Mouse (Mus musculus) heart, adult 2 months (tissue): ENCODE data around the gene Snrpg. TPM values are rescaled to one million over a fixed set of nuclear protein-coding genes. Genes with fewer than 3 reads are reported as not detected.

Experiments used
- DNase-seq, 2 experiments: peaks; one replicate each; pipeline ENCODE4 v3.0.0; 2021
- H3K27ac ChIP-seq: fragments of 200-600 bp; 2 replicates; pipeline ENCODE4 v1.8.1; 2022
- H3K27me3 ChIP-seq: fragments of 200-500 bp; 2 replicates; pipeline ENCODE4 v1.6.1; 2012; ENCODE audit warnings: mild to moderate bottlenecking, low read length, inconsistent platforms, mixed read lengths; ENCODE audit not compliant: control insufficient read depth, insufficient read depth
- H3K36me3 ChIP-seq: fragments of 200-500 bp; 2 replicates; pipeline ENCODE4 v1.6.1; 2012; ENCODE audit warnings: low read length, inconsistent platforms; ENCODE audit not compliant: control insufficient read depth, insufficient read depth
- H3K4me1 ChIP-seq: fragments of 200-500 bp; 2 replicates; pipeline ENCODE4 v1.6.1; 2011; ENCODE audit warnings: low read length; ENCODE audit not compliant: control insufficient read depth, insufficient read depth
- H3K4me3 ChIP-seq: fragments of 200-600 bp; 2 replicates; pipeline ENCODE4 v1.8.1; 2022
- H3K79me2 ChIP-seq: fragments of 200-500 bp; replicated peaks from 2 replicates; pipeline ENCODE4 v1.6.1; 2012; ENCODE audit warnings: mild to moderate bottlenecking, inconsistent platforms, low read length, moderate library complexity, mixed read lengths; ENCODE audit not compliant: control insufficient read depth, insufficient read depth
- H3K9ac ChIP-seq: fragments of 200-500 bp; 2 replicates; pipeline ENCODE4 v1.6.1; 2012; ENCODE audit warnings: low read depth, mild to moderate bottlenecking, control low read depth, inconsistent platforms, low read length, mixed read lengths
- CTCF ChIP-seq: fragments of 200-600 bp; IDR thresholded peaks from 2 replicates; pipeline ENCODE4 v1.8.1; 2022; ENCODE audit warnings: antibody characterized with exemption, mild to moderate bottlenecking, moderate library complexity
- EP300 ChIP-seq: fragments of 200-500 bp; IDR thresholded peaks from 2 replicates; pipeline ENCODE4 v1.6.1; 2011; ENCODE audit warnings: low read depth, low read length, control low read depth; ENCODE audit not compliant: insufficient read depth
- POLR2A ChIP-seq: fragments of 200-500 bp; IDR thresholded peaks from 2 replicates; pipeline ENCODE4 v1.6.1; 2011; ENCODE audit warnings: mild to moderate bottlenecking, low read depth, low read length, control low read depth; ENCODE audit not compliant: insufficient read depth
- WGBS: fragments of 180-500 bp; shearing (Covaris S2); methylation state at CpG from one replicate; pipeline ENCODE4 v1.1.7; 2018; 5-methylcytosine and 5-hydroxymethylcytosine counted together
- intact Hi-C: fragments of 180-260 bp; cut with DNase I; formaldehyde crosslinking; loops from one replicate; pipeline ENCODE4 v1.15.1; 2025
- polyA plus RNA-seq: library from polyadenylated mRNA; depleted of rRNA; stranded (reverse); fragments of >200 nt; gene quantifications from 2 replicates; pipeline ENCODE4 v1.2.3, GENCODE M21; 2012
- total RNA-seq, 2 experiments: library from RNA; stranded (reverse); gene quantifications; 2 replicates each; pipeline ENCODE4 v1.2.3; 2021

Snrpg gene
- total and polyA plus RNA-seq, 3 experiments: 22.7 to 42.0 (median 41.9) TPM

DNA sequence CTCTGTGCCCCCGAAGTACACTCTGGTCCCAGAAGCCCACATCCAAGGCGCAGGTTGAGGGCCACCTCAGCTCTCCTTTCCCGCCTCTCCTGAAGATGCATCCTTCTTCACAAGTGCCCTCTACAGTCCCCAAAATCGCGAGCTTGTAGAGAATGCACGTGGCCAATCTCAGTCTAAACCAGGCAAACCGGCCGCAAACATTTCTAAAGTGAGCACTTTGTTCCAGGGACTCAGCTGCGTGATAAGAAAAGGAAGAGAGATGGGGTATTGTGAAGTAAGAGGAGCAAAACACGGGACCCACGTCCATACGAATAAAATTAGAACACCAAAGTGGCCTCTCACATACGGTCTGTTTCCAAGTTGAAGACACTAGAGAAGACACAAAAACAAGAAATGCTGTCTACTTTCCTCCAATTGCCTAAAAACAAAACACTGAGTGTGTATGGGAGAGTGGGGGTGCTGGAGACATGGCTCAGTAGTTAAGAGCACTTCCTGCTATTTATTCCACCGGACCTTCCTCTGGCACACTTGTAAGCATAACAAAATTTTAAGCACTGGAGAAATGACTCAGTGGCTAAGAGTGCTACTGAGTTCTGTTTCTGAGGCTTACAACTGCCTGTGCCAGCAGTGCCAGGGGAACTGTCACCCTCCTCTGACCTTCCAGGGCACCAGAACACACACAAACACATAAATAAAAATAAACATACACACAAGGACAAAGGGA is 26.3 kb downstream of the Snrpg start:
- intact Hi-C loops: loop anchor here (2.0 kb wide), 1 partner anchor 27 kb away; the partner anchor contains the start of gene Snrpg
- peaks cover 6% of the 10 kb centered on the region; the same call in 1 of the 2 replicates for H3K4me1 ChIP-seq
- peak overlapping the region; percentile 60 for H3K9ac ChIP-seq
- no peaks in the 10 kb centered on the region; the same call in 1 of the 2 replicates for H3K36me3 ChIP-seq
- TF ChIP-seq EP300 (no peak), CTCF (no peak), POLR2A (no peak; the same call in 1 of the 2 replicates)
- peak overlapping the region; percentile 70 for H3K27ac ChIP-seq
- H3K79me2 ChIP-seq: no peaks in the 10 kb centered on the region
- H3K4me3 ChIP-seq: peak overlapping the region; percentile 63
- under 1% methylated on average over 14 of the region's 14 CpGs for WGBS
- no peaks in the 10 kb centered on the region for H3K27me3 ChIP-seq
- DNase-seq: no peak

DNA sequence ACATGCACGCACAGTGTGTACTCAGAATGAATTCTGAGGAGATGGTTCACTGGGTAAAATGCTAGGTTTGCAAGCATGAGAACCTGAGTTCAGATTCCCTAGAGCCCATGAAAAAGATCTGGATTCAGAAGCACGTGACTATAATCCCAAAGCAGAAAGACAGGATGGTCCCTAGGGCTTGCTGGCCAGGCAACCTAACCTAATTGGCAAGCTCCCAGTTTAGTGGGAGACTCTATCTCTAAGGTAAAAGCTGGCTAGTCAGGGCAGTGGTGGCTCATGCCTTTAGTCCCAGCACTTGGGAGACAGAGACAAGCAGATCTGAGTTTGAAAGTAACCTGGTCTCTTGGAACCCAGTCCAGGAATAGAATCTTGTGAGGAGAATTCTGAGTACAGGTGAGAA is 27.9 kb downstream of the Snrpg start:
- H3K36me3 ChIP-seq: no peaks in the 10 kb centered on the region; the same call in 1 of the 2 replicates
- H3K27me3 ChIP-seq: no peaks in the 10 kb centered on the region
- peaks cover 6% of the 10 kb centered on the region; the same call in 1 of the 2 replicates for H3K4me1 ChIP-seq
- no peaks in the 10 kb centered on the region for H3K79me2 ChIP-seq
- DNase-seq: no peak
- H3K27ac ChIP-seq: no peak overlapping the region
- WGBS: 70% methylated on average over 2 of the region's 2 CpGs
- no peak overlapping the region for H3K9ac ChIP-seq
- no peak for TF ChIP-seq EP300
- no peak for TF ChIP-seq CTCF
- TF ChIP-seq POLR2A: no peak
- no peak overlapping the region for H3K4me3 ChIP-seq
- intact Hi-C loops: no loop called here

DNA sequence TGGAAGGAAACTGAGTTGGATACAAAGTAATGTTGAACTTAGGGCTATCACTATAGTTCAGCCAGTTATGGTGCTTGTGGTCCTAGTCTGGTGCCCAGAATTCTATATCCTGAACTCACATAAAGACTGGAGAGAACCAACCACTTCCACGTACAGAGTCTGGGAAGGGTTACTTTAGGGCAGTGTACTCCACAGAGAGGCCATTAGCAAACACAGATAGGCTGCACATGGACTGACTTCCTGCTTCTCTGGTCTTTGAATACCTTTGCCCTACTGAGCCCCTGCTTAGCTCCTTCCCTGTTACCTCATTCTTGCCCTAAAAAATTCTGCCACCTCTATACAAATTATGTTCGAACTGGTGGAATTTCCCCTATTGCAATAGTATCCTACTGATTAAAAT is 28.9 kb downstream of the Snrpg start:
- Histone ChIP-seq H3K4me1 (peaks cover 4% of the 10 kb centered on the region; the same call in 1 of the 2 replicates), H3K36me3 (no peaks in the 10 kb centered on the region; the same call in 1 of the 2 replicates), H3K27me3 (no peaks in the 10 kb centered on the region), H3K27ac (no peak overlapping the region), H3K4me3 (no peak overlapping the region), H3K79me2 (no peaks in the 10 kb centered on the region), H3K9ac (no peak overlapping the region)
- WGBS: 60% methylated on average over 2 of the region's 2 CpGs
- no peak for DNase-seq
- intact Hi-C loops: loop anchor here (5.0 kb wide), 2 partner anchors 258 to 273 kb away; no protein-coding TSS in a partner anchor
- no peak for TF ChIP-seq EP300
- no peak for TF ChIP-seq CTCF
- TF ChIP-seq POLR2A: no peak

DNA sequence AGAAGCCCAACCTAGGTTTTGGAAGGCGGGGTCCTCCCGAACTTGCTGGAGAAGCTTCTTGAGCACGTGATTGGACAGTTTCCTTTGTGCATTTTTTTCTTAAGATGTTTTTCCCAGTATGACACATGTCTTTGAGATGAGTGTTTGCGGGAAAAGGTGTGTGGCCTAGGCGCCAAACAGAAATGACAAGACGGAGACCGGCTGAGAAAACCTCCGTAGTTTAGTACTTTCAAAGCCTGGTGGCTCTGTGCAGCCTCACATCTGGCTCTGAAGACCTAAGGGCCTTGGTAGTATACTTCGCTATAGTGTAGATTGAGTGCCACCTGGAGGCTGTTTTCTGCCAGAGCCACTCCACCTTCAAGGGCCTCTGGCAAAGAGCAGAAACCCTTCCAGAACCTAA is 29.9 kb downstream of the Snrpg start:
- Histone ChIP-seq H3K36me3 (peaks cover 5% of the 10 kb centered on the region), H3K27ac (no peak overlapping the region; the same call in 1 of the 2 replicates), H3K4me1 (peaks cover 7% of the 10 kb centered on the region), H3K27me3 (no peaks in the 10 kb centered on the region), H3K9ac (no peak overlapping the region), H3K79me2 (no peaks in the 10 kb centered on the region), H3K4me3 (peak overlapping the region; percentile 23; the same call in 1 of the 2 replicates)
- intact Hi-C loops: loop anchor here (1.0 to 5.0 kb wide), 3 partner anchors 36 to 274 kb away; partner anchors contain the start of gene Fam136a
- peak; percentile 73 to 78 for DNase-seq
- TF ChIP-seq EP300: peak; percentile 67; the same call in 1 of the 2 replicates
- TF ChIP-seq POLR2A: no peak
- peak; percentile 90 for TF ChIP-seq CTCF
- WGBS: 3% methylated on average over 9 of the region's 9 CpGs

DNA sequence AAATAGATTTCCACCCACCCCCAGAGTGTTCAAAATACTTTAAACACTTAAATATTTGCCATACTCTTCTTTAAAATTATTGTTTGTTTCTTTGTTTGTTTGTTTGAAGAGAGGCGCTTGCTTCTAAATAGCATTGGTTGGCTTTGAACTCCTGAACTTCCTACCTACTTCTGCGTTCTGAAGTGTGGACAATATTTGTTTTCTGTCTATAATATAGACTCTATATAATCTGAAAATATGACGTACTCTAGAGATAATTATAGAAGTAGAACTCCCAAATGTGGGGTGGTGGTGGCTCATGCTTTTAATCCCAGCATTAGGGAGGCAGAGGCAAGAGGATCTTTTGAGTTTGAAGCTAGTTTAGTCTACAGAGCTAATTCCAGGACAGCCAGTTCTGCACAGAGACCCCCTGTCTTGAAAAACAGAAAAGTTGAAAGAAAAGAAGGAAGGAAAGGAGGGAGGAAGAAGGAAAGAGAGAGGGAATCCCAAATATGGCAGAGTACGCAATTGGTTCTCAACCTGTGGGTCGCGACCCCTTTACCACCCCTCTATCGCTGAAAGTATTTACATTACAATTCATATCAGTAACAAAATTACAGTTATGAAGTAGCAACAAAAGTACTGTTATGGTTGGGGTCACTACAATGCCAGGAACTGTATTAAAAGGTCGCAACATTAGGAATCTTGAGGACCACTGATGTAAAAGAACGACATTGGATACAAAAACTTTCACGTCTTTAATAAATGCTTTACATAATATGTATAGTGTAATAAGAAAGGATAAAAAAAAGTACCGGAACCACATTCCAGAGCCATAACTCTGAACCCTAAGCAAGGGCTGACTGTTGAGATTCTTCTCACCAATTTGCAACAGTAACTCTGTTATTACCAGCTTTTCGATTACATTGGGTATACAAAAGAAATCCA is 31.8 kb downstream of the Snrpg start:
- Histone ChIP-seq H3K4me1 (peaks cover 5% of the 10 kb centered on the region), H3K27me3 (no peaks in the 10 kb centered on the region), H3K79me2 (no peaks in the 10 kb centered on the region), H3K9ac (no peak overlapping the region), H3K27ac (peak overlapping the region; percentile 95), H3K4me3 (peak overlapping the region; percentile 79), H3K36me3 (peaks cover 13% of the 10 kb centered on the region)
- WGBS: 41% methylated on average over 12 of the region's 12 CpGs
- DNase-seq: no peak
- intact Hi-C loops: loop anchor here (5.0 kb wide), 2 partner anchors 261 to 276 kb away; no protein-coding TSS in a partner anchor
- TF ChIP-seq EP300 (no peak), CTCF (no peak), POLR2A (no peak)
